Mouse (Mus musculus) midbrain, embryonic 11.5 days (tissue): ENCODE measurements at regions not wholly inside any gene's neighbourhood (a gene's known extent, or its start where the extent isn't known, plus 50 kb on each side); places are given as distances from the start of the nearest gene placed in this dataset.

ENCODE experiments used
- ATAC-seq: fragments of 200-750 bp; cut with Nextera tagmentation; 2 replicates; pipeline ENCODE4 v1.8.0; 2017; ENCODE audit warnings: moderate TSS enrichment, moderate library complexity; ENCODE audit not compliant: low FRiP score
- DNase-seq: peaks from one replicate; pipeline ENCODE4 v3.0.0; 2015; ENCODE audit warnings: low spot score; ENCODE audit errors: missing footprints
- H3K27ac ChIP-seq: fragments of 300-500 bp; sonication (generic); 2 replicates; pipeline ENCODE4 v1.5.1; 2014; ENCODE audit warnings: low read depth, low read length
- H3K27me3 ChIP-seq: fragments of 300-500 bp; sonication (generic); 2 replicates; pipeline ENCODE4 v1.6.1; 2014; ENCODE audit warnings: mild to moderate bottlenecking, low read length, moderate library complexity, mixed read lengths; ENCODE audit not compliant: control insufficient read depth, insufficient read depth
- H3K36me3 ChIP-seq: fragments of 300-500 bp; sonication (generic); 2 replicates; pipeline ENCODE4 v1.6.1; 2014; ENCODE audit warnings: mild to moderate bottlenecking, low read length, moderate library complexity, mixed read lengths; ENCODE audit not compliant: control insufficient read depth, insufficient read depth
- H3K4me1 ChIP-seq: fragments of 300-500 bp; sonication (generic); 2 replicates; pipeline ENCODE4 v1.6.1; 2014; ENCODE audit warnings: low read length; ENCODE audit not compliant: control insufficient read depth, insufficient read depth
- H3K4me2 ChIP-seq: fragments of 300-500 bp; sonication (generic); 2 replicates; pipeline ENCODE4 v1.6.1; 2014; ENCODE audit warnings: mild to moderate bottlenecking, moderate library complexity
- H3K4me3 ChIP-seq: fragments of 300-500 bp; sonication (generic); 2 replicates; pipeline ENCODE4 v1.5.1; 2014; ENCODE audit warnings: low read depth, low read length
- H3K9ac ChIP-seq: fragments of 300-500 bp; sonication (generic); 2 replicates; pipeline ENCODE4 v1.6.1; 2014; ENCODE audit warnings: low read length
- H3K9me3 ChIP-seq: fragments of 300-500 bp; sonication (generic); 2 replicates; pipeline ENCODE4 v1.6.1; 2016; ENCODE audit warnings: low read length; ENCODE audit not compliant: control insufficient read depth
- WGBS: fragments of 180-500 bp; shearing (Covaris S2); extraction: QIAGEN DNeasy Blood & Tissue Kit; methylation state at CpG from one replicate; pipeline ENCODE4 v1.1.7; 2014; 5-methylcytosine and 5-hydroxymethylcytosine counted together

DNA sequence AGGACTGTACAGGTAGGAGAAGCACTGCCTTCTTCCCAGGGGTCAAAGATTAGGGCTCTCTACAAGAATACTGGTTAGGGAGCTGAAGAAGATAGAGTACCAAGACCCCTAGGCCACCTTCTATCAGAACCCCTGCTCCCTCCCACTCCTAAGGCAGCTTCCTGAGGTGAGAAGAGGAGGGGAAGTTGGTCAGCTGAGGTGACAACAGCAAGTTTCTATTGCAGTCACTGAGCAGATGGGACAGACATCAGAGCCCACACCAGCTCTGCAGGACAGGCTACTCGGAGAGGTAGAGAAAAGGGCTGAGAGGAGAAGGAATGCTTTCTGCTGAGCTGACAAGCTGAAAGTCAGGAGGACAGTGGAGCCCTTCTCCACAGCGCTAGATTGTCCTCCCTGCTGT is 98.5 kb upstream of the Bach2 start:
- H3K4me2 ChIP-seq, result no peak overlapping the region
- H3K9me3 ChIP-seq, result no peaks in the 10 kb centered on the region
- ATAC-seq (no peak), DNase-seq (no peak)
- H3K27ac ChIP-seq, result no peak overlapping the region
- H3K9ac ChIP-seq, result no peak overlapping the region
- 77% methylated on average over 2 of the region's 2 CpGs for WGBS
- no peaks in the 10 kb centered on the region for H3K27me3 ChIP-seq
- H3K36me3 ChIP-seq, result no peaks in the 10 kb centered on the region
- H3K4me1 ChIP-seq, result no peaks in the 10 kb centered on the region
- no peak overlapping the region for H3K4me3 ChIP-seq

DNA sequence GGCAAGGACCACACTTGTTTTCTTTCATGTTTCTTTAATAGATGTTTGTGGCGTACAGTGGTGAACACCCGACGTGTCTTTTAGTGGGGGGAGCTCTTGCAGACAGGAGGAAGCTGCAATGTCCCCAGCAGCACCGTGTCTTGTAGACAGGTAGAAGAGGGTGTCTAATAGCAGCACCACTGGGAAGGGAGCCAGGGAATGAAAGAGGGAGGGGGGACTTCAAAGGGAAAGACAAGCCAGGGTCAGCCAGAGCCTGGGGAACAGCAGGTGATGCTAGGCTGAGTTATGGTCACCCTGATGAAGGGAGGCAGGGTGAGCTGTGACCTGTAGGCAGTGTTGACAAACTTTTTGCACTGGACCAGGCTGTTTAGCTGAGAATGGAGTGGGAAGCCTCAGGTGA is 96.4 kb upstream of the Bach2 start:
- ATAC-seq, result no peak
- no peaks in the 10 kb centered on the region for H3K4me1 ChIP-seq
- 81% methylated on average over 4 of the region's 4 CpGs for WGBS
- H3K27me3 ChIP-seq, result no peaks in the 10 kb centered on the region
- H3K9me3 ChIP-seq, result no peaks in the 10 kb centered on the region
- no peak overlapping the region for H3K4me2 ChIP-seq
- no peak overlapping the region for H3K27ac ChIP-seq
- H3K9ac ChIP-seq, result no peak overlapping the region
- no peak overlapping the region for H3K4me3 ChIP-seq
- DNase-seq, result no peak
- no peaks in the 10 kb centered on the region for H3K36me3 ChIP-seq

DNA sequence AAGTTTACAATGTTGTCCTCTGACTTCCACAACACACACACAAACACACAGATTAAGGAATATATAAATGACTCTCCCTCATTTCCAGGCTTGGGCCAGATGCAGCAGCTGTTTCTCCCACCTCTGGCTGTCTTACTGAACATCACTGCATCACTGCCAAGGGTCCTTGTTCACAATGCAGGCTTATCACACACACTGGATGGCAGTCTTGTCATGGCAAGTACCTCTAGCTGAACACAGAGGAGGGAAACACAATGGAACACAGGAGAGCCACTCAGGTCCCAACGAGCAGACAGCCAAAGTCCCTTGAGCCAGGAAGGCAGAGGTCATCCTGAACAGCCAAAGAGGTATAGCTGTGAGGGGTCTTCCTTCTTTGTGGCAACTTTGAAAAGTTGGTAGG is 91.5 kb upstream of the Bach2 start:
- no peak overlapping the region for H3K4me2 ChIP-seq
- no peaks in the 10 kb centered on the region for H3K4me1 ChIP-seq
- no peaks in the 10 kb centered on the region for H3K9me3 ChIP-seq
- no peak overlapping the region for H3K9ac ChIP-seq
- no peak overlapping the region for H3K4me3 ChIP-seq
- no peaks in the 10 kb centered on the region for H3K27me3 ChIP-seq
- ATAC-seq (no peak), DNase-seq (no peak)
- H3K27ac ChIP-seq, result no peak overlapping the region
- no peaks in the 10 kb centered on the region for H3K36me3 ChIP-seq
- WGBS, result 63% methylated on average over 1 of the region's 1 CpGs

DNA sequence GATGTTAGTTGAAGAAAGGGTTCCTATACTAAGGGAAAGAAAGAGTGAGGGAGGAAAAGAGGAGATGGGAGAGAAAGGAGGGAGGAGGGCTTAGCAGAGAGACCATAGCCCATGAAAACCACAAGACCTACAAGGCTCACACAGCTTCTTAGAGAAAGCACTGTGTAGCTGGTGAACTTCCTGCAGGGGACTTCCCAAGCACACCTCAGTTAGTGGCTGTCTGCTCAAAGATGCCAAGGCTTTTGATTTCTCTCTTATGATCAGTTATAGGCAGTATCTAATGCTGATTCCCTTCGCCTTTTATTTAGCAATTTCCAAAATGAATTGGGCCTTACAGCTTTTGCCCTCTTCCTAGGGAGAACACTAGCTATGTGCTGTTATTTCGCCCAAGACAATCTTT is 90.0 kb upstream of the Bach2 start:
- H3K27ac ChIP-seq, result no peak overlapping the region
- no peak overlapping the region for H3K4me3 ChIP-seq
- no peaks in the 10 kb centered on the region for H3K9me3 ChIP-seq
- H3K9ac ChIP-seq, result no peak overlapping the region
- no peaks in the 10 kb centered on the region for H3K4me1 ChIP-seq
- no peaks in the 10 kb centered on the region for H3K27me3 ChIP-seq
- DNase-seq (no peak), ATAC-seq (no peak)
- no peak overlapping the region for H3K4me2 ChIP-seq
- no peaks in the 10 kb centered on the region for H3K36me3 ChIP-seq
- 83% methylated on average over 2 of the region's 2 CpGs for WGBS

DNA sequence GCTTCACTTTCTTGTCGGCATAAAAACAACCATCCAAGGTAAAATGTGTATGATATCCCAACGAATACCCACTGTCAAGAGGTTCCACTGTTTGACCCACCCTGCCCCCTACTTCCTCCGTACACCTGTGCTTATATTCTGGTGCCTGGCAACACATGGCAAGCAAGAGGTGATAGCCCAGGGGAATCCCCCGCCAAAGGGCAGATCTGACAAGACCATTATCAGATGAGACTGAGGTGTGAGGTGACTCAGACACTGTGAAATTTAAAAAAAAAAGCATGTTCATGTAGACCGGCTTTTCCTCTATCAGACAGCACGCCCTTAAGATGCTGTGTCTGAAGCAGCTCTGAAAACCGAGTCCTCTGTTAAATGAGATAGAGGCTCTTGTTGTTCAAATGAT is 89.4 kb upstream of the Bach2 start:
- H3K27ac ChIP-seq, result no peak overlapping the region
- H3K27me3 ChIP-seq, result no peaks in the 10 kb centered on the region
- no peak overlapping the region for H3K4me3 ChIP-seq
- ATAC-seq, result no peak
- H3K4me2 ChIP-seq, result no peak overlapping the region
- no peaks in the 10 kb centered on the region for H3K4me1 ChIP-seq
- no peak for DNase-seq
- no peaks in the 10 kb centered on the region for H3K9me3 ChIP-seq
- 91% methylated on average over 7 of the region's 7 CpGs for WGBS
- H3K36me3 ChIP-seq, result no peaks in the 10 kb centered on the region
- H3K9ac ChIP-seq, result no peak overlapping the region

DNA sequence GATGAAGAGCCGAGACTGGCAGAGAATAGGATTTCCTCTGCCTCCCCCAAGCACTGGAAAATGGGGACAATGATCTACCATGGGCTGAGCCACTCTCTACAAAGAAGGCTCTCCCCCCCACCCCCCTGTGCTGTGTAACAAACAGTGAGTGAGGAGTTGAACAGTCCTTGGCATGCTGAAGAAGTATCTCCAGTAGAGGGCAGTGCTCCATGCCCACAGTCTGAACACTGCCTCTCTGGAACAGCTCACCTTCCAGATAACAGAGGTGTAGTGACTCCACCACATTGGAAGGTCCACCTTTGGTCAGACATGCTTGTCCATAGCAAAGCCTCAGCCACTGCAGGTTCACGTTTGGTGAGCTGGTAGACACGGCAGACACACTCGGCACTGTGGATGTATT is 85.2 kb upstream of the Bach2 start:
- 73% methylated on average over 4 of the region's 4 CpGs for WGBS
- H3K36me3 ChIP-seq, result no peaks in the 10 kb centered on the region
- H3K4me2 ChIP-seq, result no peak overlapping the region
- DNase-seq (peak; percentile 90), ATAC-seq (peak; percentile 73; the same call in 1 of the 2 replicates)
- H3K27ac ChIP-seq, result no peak overlapping the region
- no peak overlapping the region for H3K9ac ChIP-seq
- no peak overlapping the region for H3K4me3 ChIP-seq
- no peaks in the 10 kb centered on the region for H3K4me1 ChIP-seq
- H3K9me3 ChIP-seq, result no peaks in the 10 kb centered on the region
- H3K27me3 ChIP-seq, result no peaks in the 10 kb centered on the region

DNA sequence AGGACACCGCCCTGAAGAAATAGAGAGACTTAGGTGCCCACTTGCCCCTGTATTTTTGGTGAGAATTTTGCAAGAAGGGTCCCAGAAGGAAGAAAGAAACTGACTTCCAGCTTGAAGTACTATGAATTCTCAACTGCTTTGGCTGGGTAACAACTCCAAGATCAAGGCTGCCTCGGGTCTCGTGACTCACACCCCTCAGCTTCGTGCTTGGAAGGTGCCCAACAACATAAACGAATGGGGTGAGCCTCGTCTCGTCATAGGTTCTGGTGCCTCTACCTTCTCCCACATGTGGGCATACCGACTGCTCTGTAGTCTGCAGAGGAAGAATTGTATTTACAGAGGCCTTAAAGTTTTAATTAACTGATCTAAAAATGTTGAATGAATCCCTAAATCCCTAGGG is 81.6 kb upstream of the Bach2 start:
- WGBS, result 85% methylated on average over 8 of the region's 8 CpGs
- Histone ChIP-seq H3K9me3 (no peaks in the 10 kb centered on the region), H3K4me1 (peaks cover 3% of the 10 kb centered on the region; the same call in 1 of the 2 replicates)

DNA sequence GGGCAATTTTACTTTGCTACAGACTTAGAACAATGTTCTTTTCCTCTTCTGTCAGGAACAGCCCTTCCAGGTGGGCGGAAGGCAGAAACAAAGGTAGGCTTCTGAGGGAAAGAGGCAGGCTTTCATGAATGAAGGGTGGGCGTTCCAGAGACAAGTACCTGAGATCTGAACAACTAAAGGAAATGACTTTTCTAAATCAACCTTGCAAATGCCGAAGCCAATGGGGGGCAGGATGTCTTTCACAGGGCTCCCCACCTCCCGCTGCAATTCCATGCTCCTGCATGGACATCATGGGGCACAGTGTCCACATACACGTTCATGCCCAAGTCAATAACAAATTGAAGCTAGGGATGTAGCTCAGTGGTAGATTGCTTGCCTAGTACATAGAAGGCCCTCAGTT is 80.2 kb upstream of the Bach2 start:
- ATAC-seq, result no peak
- WGBS, result 52% methylated on average over 5 of the region's 5 CpGs

More for the DNA sequence above, 81.6 kb upstream of the Bach2 start:
- no peaks in the 10 kb centered on the region for H3K36me3 ChIP-seq
- H3K27ac ChIP-seq, result no peak overlapping the region
- H3K27me3 ChIP-seq, result no peaks in the 10 kb centered on the region
- no peak overlapping the region for H3K4me2 ChIP-seq
- ATAC-seq (no peak), DNase-seq (no peak)
- H3K9ac ChIP-seq, result no peak overlapping the region
- H3K4me3 ChIP-seq, result no peak overlapping the region

DNA sequence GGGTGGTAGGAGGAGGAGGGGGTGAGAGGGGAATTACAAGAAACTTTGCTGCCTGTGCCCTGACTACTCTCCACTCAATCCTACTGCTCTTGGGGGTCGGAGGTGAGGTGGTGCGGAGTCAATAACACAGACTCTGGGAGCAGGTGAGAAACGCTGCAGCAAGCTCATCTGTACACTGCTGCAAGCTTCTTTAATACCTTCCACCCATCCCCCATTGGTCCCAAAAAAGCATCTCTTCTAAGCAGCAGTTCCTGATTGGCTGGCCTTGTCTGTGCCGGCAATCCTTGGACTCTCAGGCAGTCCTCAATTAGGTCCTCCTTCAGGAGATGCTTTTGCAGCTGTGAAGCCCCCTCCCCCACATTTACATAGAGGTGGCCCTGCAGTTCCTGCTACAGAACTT is 79.7 kb upstream of the Bach2 start:
- peaks cover 8% of the 10 kb centered on the region for H3K4me1 ChIP-seq
- H3K27ac ChIP-seq, result no peak overlapping the region
- DNase-seq, result no peak
- H3K27me3 ChIP-seq, result no peaks in the 10 kb centered on the region
- 40% methylated on average over 4 of the region's 4 CpGs for WGBS
- no peak for ATAC-seq
- no peaks in the 10 kb centered on the region for H3K36me3 ChIP-seq
- no peaks in the 10 kb centered on the region for H3K9me3 ChIP-seq
- H3K4me2 ChIP-seq, result no peak overlapping the region
- H3K9ac ChIP-seq, result no peak overlapping the region
- H3K4me3 ChIP-seq, result no peak overlapping the region

More for the DNA sequence above, 80.2 kb upstream of the Bach2 start:
- no peaks in the 10 kb centered on the region for H3K9me3 ChIP-seq
- no peaks in the 10 kb centered on the region for H3K27me3 ChIP-seq
- no peak overlapping the region for H3K4me3 ChIP-seq
- no peak overlapping the region for H3K9ac ChIP-seq
- no peak overlapping the region for H3K27ac ChIP-seq
- no peaks in the 10 kb centered on the region for H3K36me3 ChIP-seq
- H3K4me1 ChIP-seq, result peaks cover 8% of the 10 kb centered on the region
- DNase-seq, result no peak
- no peak overlapping the region for H3K4me2 ChIP-seq

DNA sequence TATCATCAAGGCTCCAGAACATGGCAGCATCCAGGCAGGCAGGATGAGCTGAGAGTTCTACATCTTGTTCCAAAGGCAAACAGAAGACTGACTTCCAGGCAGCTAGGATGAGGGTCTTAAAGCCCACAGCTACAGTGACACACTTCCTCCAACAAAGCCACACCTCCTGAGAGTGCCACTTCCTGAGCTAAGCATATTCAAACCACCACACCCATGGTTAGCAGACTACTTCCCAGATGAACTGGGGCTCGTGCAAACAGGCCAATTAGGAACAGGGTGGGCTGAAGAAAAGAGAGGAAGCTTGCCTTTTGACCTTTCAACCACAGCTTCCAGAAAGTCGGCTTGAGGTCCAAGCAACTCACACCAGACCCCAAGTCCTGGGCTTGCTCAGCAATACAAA is 77.8 kb upstream of the Bach2 start:
- Histone ChIP-seq H3K27ac (no peak overlapping the region), H3K36me3 (no peaks in the 10 kb centered on the region), H3K27me3 (no peaks in the 10 kb centered on the region), H3K4me1 (peaks cover 9% of the 10 kb centered on the region), H3K9me3 (no peaks in the 10 kb centered on the region), H3K4me2 (no peak overlapping the region), H3K4me3 (no peak overlapping the region), H3K9ac (no peak overlapping the region)
- 70% methylated on average over 2 of the region's 2 CpGs for WGBS
- DNase-seq, result no peak
- no peak for ATAC-seq
